Mouse (Mus musculus) intestine, embryonic 16.5 days (tissue): ENCODE results near the gene Olfr774. TPM values are rescaled to one million over a fixed set of nuclear protein-coding genes. Genes with fewer than 3 reads are reported as not detected.
"Not testable (repeated sequence)": the region's sequence is repeated elsewhere in the genome, so short reads cannot be mapped to it uniquely, and the experiment has no call there.

Experiments
- ATAC-seq: fragments of 200-750 bp; cut with Nextera tagmentation; 2 replicates; pipeline ENCODE4 v1.8.0; 2017; ENCODE audit warnings: moderate TSS enrichment, moderate library complexity
- H3K27ac ChIP-seq: fragments of 300-500 bp; sonication (generic); 2 replicates; pipeline ENCODE4 v1.5.1; 2014; ENCODE audit warnings: mild to moderate bottlenecking, low read length
- H3K27me3 ChIP-seq: fragments of 300-500 bp; sonication (generic); replicated peaks from 2 replicates; pipeline ENCODE4 v1.6.1; 2014; ENCODE audit warnings: low read length, control low read depth, mixed read lengths; ENCODE audit not compliant: control insufficient read depth, insufficient read depth
- H3K36me3 ChIP-seq: fragments of 300-500 bp; sonication (generic); 2 replicates; pipeline ENCODE4 v1.6.1; 2014; ENCODE audit warnings: low read length, control low read depth; ENCODE audit not compliant: control insufficient read depth, insufficient read depth
- H3K4me1 ChIP-seq: fragments of 300-500 bp; sonication (generic); 2 replicates; pipeline ENCODE4 v1.6.1; 2014; ENCODE audit warnings: low read length, control low read depth, mixed read lengths; ENCODE audit not compliant: control insufficient read depth, insufficient read depth
- H3K4me2 ChIP-seq: fragments of 300-500 bp; sonication (generic); 2 replicates; pipeline ENCODE4 v1.6.1; 2014; ENCODE audit warnings: low read depth, low read length, control low read depth
- H3K4me3 ChIP-seq: fragments of 300-500 bp; sonication (generic); 2 replicates; pipeline ENCODE4 v1.5.1; 2014; ENCODE audit warnings: mild to moderate bottlenecking, low read length
- H3K9ac ChIP-seq: fragments of 300-500 bp; sonication (generic); 2 replicates; pipeline ENCODE4 v1.6.1; 2014; ENCODE audit warnings: low read depth, low read length
- H3K9me3 ChIP-seq: fragments of 300-500 bp; sonication (generic); 2 replicates; pipeline ENCODE4 v1.6.1; 2016; ENCODE audit warnings: low read length, control low read depth; ENCODE audit not compliant: control insufficient read depth
- WGBS: fragments of 180-500 bp; shearing (Covaris S2); extraction: QIAGEN DNeasy Blood & Tissue Kit; methylation state at CpG from one replicate; pipeline ENCODE4 v1.1.7; 2014; 5-methylcytosine and 5-hydroxymethylcytosine counted together
- polyA plus RNA-seq: library from polyadenylated mRNA; unstranded; fragments of >200 nt; fragmentation: Nextera tagmentation; extraction: Ambion mirVana; gene quantifications from 2 replicates; pipeline ENCODE4 v1.2.1, GENCODE M21; 2015

Gene Olfr774
- polyA plus RNA-seq = not detected in 2 replicates

DNA sequence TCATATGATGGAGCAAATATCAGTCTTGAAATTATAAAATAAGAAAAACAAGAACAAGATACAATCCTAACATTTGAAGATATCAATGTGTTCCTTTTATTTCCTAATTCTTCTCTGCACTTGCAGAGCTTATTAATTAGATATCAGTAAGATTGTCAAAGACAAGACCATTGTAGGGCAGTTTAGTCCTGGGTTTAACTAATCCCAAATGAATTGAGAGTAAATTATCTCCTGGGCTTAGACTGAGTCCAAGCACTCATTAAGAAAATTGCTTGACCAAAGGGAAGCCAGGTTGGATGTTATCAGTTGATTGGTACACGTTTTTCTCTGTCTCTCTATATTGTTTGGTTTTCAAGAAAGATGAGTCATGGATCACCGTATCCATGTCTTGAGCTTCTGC is at the start of gene Olfr774:
Olfr774 (plus strand) TSS at position 301 of the 400 bp plus-strand sequence.
- Histone ChIP-seq H3K4me1 (no peaks in the 10 kb centered on the region), H3K4me3 (no peak within 1 kb of the TSS), H3K27me3 (no peaks in the 10 kb centered on the region), H3K36me3 (no peaks in the 10 kb centered on the region), H3K4me2 (no peak within 1 kb of the TSS), H3K27ac (no peak within 1 kb of the TSS), H3K9ac (no peak within 1 kb of the TSS), H3K9me3 (no peaks in the 10 kb centered on the region)
- ATAC-seq = no peak
- WGBS = 65% methylated on average over 2 of the region's 2 CpGs

DNA sequence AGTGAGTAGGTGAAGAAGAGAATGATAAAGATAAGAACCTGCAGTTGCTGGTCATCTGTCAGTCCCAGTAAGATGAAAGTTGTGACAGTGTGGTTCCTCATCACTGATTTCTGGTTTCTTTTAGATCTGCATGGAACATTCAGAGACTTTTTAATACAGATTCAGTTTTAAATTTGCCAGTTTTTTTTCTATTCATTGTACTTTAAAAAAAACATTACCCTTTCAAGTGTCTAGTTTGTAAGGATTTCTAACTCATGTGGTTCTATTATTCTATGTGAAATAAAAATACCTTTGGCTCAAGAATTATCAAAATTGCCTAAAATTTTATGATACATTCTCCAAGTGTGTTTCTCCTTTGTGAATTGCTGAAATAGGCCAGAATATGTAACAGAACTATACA is 48.7 kb upstream of the Olfr774 start, which contains the start of gene Olfr773:
Olfr773 (minus strand) TSS at position 101 of the 400 bp plus-strand sequence.
- H3K27me3 ChIP-seq, ATAC-seq, H3K4me1 ChIP-seq, H3K27ac ChIP-seq, H3K9ac ChIP-seq, H3K36me3 ChIP-seq, H3K4me2 ChIP-seq, H3K4me3 ChIP-seq, H3K9me3 ChIP-seq: not testable (repeated sequence)

GRCm38 (mm10) chr10:129230737-129231136 is 5.3 kb upstream of the Olfr774 start:
- H3K9ac ChIP-seq = no peak overlapping the region
- ATAC-seq = no peak
- no peaks in the 10 kb centered on the region for H3K9me3 ChIP-seq
- no peak overlapping the region for H3K4me3 ChIP-seq
- no peak overlapping the region for H3K4me2 ChIP-seq
- 70% methylated on average over 1 of the region's 1 CpGs for WGBS
- H3K27ac ChIP-seq = no peak overlapping the region
- no peaks in the 10 kb centered on the region for H3K4me1 ChIP-seq
- H3K36me3 ChIP-seq = no peaks in the 10 kb centered on the region
- no peaks in the 10 kb centered on the region for H3K27me3 ChIP-seq

- no peak for ATAC-seq
- H3K4me2 ChIP-seq = no peak within 1 kb of the TSS
- no peaks in the 10 kb centered on the region for H3K36me3 ChIP-seq
- WGBS = 73% methylated on average over 3 of the region's 3 CpGs
- no peaks in the 10 kb centered on the region for H3K9me3 ChIP-seq
- H3K27me3 ChIP-seq = no peaks in the 10 kb centered on the region
- no peak within 1 kb of the TSS for H3K9ac ChIP-seq
- H3K4me3 ChIP-seq = no peak within 1 kb of the TSS
- H3K4me1 ChIP-seq = no peaks in the 10 kb centered on the region
- no peak within 1 kb of the TSS for H3K27ac ChIP-seq
Measured at GRCm38 (mm10) chr10:129248112-129248511, 12.1 kb downstream of the Olfr774 start, which contains the start of gene Olfr775. TSS of gene Olfr775 (plus strand) at chr10:129248412.

DNA sequence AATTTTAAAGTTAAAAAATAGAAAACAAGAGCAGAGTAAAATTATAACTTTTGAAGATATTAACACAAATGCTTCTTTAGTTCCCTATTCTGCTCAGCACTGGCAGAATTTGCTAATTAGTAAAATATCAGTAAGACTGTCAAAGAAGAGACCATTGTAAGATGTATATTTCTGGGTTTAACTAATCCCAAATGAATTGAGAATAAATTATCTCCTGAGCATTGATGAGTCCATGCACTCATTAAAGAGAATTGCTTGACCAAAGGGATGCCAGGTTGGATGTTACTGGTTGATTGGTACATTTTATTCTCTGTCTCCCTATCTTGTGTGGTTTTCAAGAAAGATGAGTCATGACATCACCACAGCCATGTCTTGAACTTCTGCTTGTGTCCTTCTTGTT is 22.8 kb downstream of the Olfr774 start, which contains the start of gene Olfr776:
Olfr776 (plus strand) TSS at position 301 of the 400 bp plus-strand sequence.
- H3K27me3 ChIP-seq = no peaks in the 10 kb centered on the region
- H3K27ac ChIP-seq = no peak within 1 kb of the TSS
- no peak within 1 kb of the TSS for H3K4me3 ChIP-seq
- H3K36me3 ChIP-seq = no peaks in the 10 kb centered on the region
- no peak for ATAC-seq
- H3K9ac ChIP-seq = no peak within 1 kb of the TSS
- no peaks in the 10 kb centered on the region for H3K4me1 ChIP-seq
- H3K9me3 ChIP-seq = no peaks in the 10 kb centered on the region
- no peak within 1 kb of the TSS for H3K4me2 ChIP-seq

DNA sequence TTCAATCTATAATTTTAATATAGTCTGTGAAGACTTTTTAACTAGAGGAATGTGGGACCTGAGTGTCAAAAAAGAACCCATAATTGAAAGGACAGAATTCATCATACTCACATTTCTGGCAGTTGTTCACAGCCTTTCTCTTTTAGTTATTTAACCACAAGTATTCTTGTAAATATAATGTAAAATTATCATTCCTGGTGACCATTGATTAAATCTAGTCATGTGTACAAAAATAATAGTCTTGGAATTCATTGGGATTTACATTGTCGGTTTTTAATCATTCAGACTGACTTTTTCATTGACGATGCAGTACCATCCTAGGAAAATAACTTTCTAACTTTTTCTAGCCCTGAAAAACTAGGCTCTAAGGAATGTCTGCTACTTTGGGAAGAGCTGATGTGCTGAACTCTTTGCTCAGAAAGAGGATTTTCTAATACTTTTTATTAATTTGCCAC is 35.1 kb downstream of the Olfr774 start, which contains the start of gene Olfr777:
Olfr777 (minus strand) TSS at position 405 of the 455 bp plus-strand sequence.
- Histone ChIP-seq H3K4me2 (no peak within 1 kb of the TSS), H3K4me1 (no peaks in the 10 kb centered on the region), H3K9ac (no peak within 1 kb of the TSS), H3K9me3 (no peaks in the 10 kb centered on the region), H3K4me3 (no peak within 1 kb of the TSS), H3K36me3 (no peaks in the 10 kb centered on the region), H3K27ac (no peak within 1 kb of the TSS), H3K27me3 (no peaks in the 10 kb centered on the region)
- ATAC-seq = no peak
- WGBS = 94% methylated on average over 2 of the region's 2 CpGs

Other genes with a start within 250 kb of the Olfr774 start
- gene Olfr9, start 246.8 kb upstream of the Olfr774 start, polyA plus RNA-seq = not detected in 2 replicates
- gene Olfr763, start 225.4 kb upstream of the Olfr774 start, polyA plus RNA-seq = not detected in 2 replicates
- not detected in 2 replicates for gene Olfr764-ps1, start 196.3 kb upstream of the Olfr774 start, polyA plus RNA-seq
- not detected in 2 replicates for gene Olfr765, start 186.2 kb upstream of the Olfr774 start, polyA plus RNA-seq
- not detected in 2 replicates for gene Olfr766-ps1, start 167.2 kb upstream of the Olfr774 start, polyA plus RNA-seq
- gene Olfr767, start 153.3 kb upstream of the Olfr774 start, polyA plus RNA-seq = not detected in 2 replicates
- gene Olfr768, start 136.8 kb upstream of the Olfr774 start, polyA plus RNA-seq = not detected in 2 replicates
- not detected in 2 replicates for gene Olfr769, start 118.3 kb upstream of the Olfr774 start, polyA plus RNA-seq
- not detected in 2 replicates for gene Olfr770, start 97.2 kb upstream of the Olfr774 start, polyA plus RNA-seq
- gene Olfr771, start 71.5 kb upstream of the Olfr774 start, polyA plus RNA-seq = not detected in 2 replicates
- not detected in 2 replicates for gene Olfr772, start 58.3 kb upstream of the Olfr774 start, polyA plus RNA-seq
- not detected in 2 replicates for gene Olfr773, start 48.8 kb upstream of the Olfr774 start, polyA plus RNA-seq
- gene Olfr775, start 12.2 kb downstream of the Olfr774 start, polyA plus RNA-seq = not detected in 2 replicates
- gene Olfr776, start 22.9 kb downstream of the Olfr774 start, polyA plus RNA-seq = not detected in 2 replicates
- not detected in 2 replicates for gene Olfr777, start 35.3 kb downstream of the Olfr774 start, polyA plus RNA-seq
- gene Olfr780, start 81.9 kb downstream of the Olfr774 start, polyA plus RNA-seq = not detected in 2 replicates
- not detected in 2 replicates for gene Olfr781, start 92.7 kb downstream of the Olfr774 start, polyA plus RNA-seq
- gene Olfr782, start 112.6 kb downstream of the Olfr774 start, polyA plus RNA-seq = not detected in 2 replicates
- gene Olfr784, start 147.9 kb downstream of the Olfr774 start, polyA plus RNA-seq = 0.06 TPM in 1 of 2 replicates, not detected in the other
- gene Olfr785, start 169.2 kb downstream of the Olfr774 start, polyA plus RNA-seq = not detected in 2 replicates
- not detected in 2 replicates for gene Olfr786, start 191.1 kb downstream of the Olfr774 start, polyA plus RNA-seq
- gene Olfr787, start 225.7 kb downstream of the Olfr774 start, polyA plus RNA-seq = not detected in 2 replicates
- gene Olfr788, start 234.8 kb downstream of the Olfr774 start, polyA plus RNA-seq = not detected in 2 replicates
- not detected in 2 replicates for gene Olfr789, start 248.5 kb downstream of the Olfr774 start, polyA plus RNA-seq